Comparison of ENCODE assay signal across 9 mouse cellular contexts in genomic region chr1:135535256-135535655, GRCm38 (mm10).
DNase-seq lines count a peak whose midpoint lies in the region; ATAC-seq and TF ChIP-seq lines count a peak whose summit lies in the region.
"Had no signal": no experiment of that assay in that cellular context is flagged by ENCODE, and none has a peak within 500 bp of the region (broad histone marks: within the 10 kb centered on the region; RNA-seq: fewer than 3 reads in every experiment).

No protein-coding gene starts in this region.

- H3K36me3 ChIP-seq in stomach, embryonic 15.5 days, result no peaks in the 10 kb centered on the region

- peak; percentile 39; the same call in 1 of the 2 replicates for TF ChIP-seq POLR2A in embryonic fibroblast, embryonic 13.5 days (IDR thresholded peaks at IDR 0.05; ENCODE audit: low read depth, low read length)

- H3K4me1 ChIP-seq in embryonic fibroblast, embryonic 13.5 days (ENCODE audit: control insufficient read depth, insufficient read depth, low read length), result peaks cover 14% of the 10 kb centered on the region
- peaks cover 22% of the 10 kb centered on the region for H3K4me1 ChIP-seq in stomach, embryonic 15.5 days

- intact Hi-C loops in heart, postnatal 25 days (cut with DNase I), result no loop called here

- ATAC-seq in stomach, embryonic 15.5 days (ENCODE audit: insufficient read depth, low FRiP score, low read depth), result no peak; the same call in 1 of the 2 replicates

- peak; percentile 42 for DNase-seq in retina, postnatal 1 day
- no peak for DNase-seq in retina, embryonic 14.5 days (ENCODE audit: low spot score)
- DNase-seq in heart, postnatal 25 days (ENCODE audit: low spot score), result peak; percentile 57
- DNase-seq in thymus, adult 18-20 months, result no peak
- no peak for DNase-seq in embryo, embryonic 10 days (ENCODE audit: low spot score)
- DNase-seq: adrenal gland, postnatal 10 days had no signal

- no peaks in the 10 kb centered on the region for H3K27me3 ChIP-seq in stomach, embryonic 15.5 days (replicated peaks)

- no peak overlapping the region for H3K4me3 ChIP-seq in embryonic fibroblast, embryonic 13.5 days (ENCODE audit: insufficient read depth, low read length)
- no peak overlapping the region for H3K4me3 ChIP-seq in stomach, embryonic 15.5 days (replicated peaks)
- H3K4me3 ChIP-seq: erythroblast, embryonic 14.5 days had no signal

- WGBS in stomach, embryonic 15.5 days, result 21% methylated on average over 4 of the region's 4 CpGs

- TF ChIP-seq CTCF in embryonic fibroblast, embryonic 13.5 days (IDR thresholded peaks at IDR 0.05; ENCODE audit: borderline replicate concordance, insufficient read depth, low read length), result no peak

- peak overlapping the region; percentile 93 for H3K27ac ChIP-seq in embryonic fibroblast, embryonic 13.5 days (ENCODE audit: insufficient read depth, low read length)
- peak overlapping the region; percentile 65 for H3K27ac ChIP-seq in stomach, embryonic 15.5 days

- H3K9me3 ChIP-seq in stomach, embryonic 15.5 days, result no peaks in the 10 kb centered on the region

- H3K4me2 ChIP-seq in stomach, embryonic 15.5 days, result no peak overlapping the region

- H3K9ac ChIP-seq in stomach, embryonic 15.5 days, result no peak overlapping the region

Comparison
In these comparisons a context has a peak if more than half of its experiments do, and no peak if none do; other contexts are left out.
1. DNase-seq: peak in retina, postnatal 1 day (single experiment) and heart, postnatal 25 days (single experiment); none in retina, embryonic 14.5 days (single experiment), thymus, adult 18-20 months (0 of 2) and embryo, embryonic 10 days (single experiment).